Mouse (Mus musculus) c-Kit-negative CD71-positive TER-119-positive erythroid progenitor cells, embryonic 14.5 days (primary cell): Measurements from ENCODE around the gene Olfr1441.

Source experiments
- DNase-seq: peaks from one replicate; pipeline ENCODE4 v3.0.0-alpha.2; 2013; ENCODE audit warnings: low read depth, low spot score

Gene Olfr1441

GRCm38 (mm10) chr19:12462851-12463721 is 45.9 kb downstream of the Olfr1441 start:
- DNase-seq, result no peak

GRCm38 (mm10) chr19:12463722-12464035 is 46.4 kb downstream of the Olfr1441 start:
- DNase-seq, result no peak

GRCm38 (mm10) chr19:12464127-12464526 is 46.9 kb downstream of the Olfr1441 start:
- no peak for DNase-seq

- DNase-seq, result no peak
Measured at GRCm38 (mm10) chr19:12464674-12465073, 47.4 kb downstream of the Olfr1441 start.

- DNase-seq, result no peak
Measured at GRCm38 (mm10) chr19:12465530-12466144, 48.4 kb downstream of the Olfr1441 start.

- DNase-seq, result no peak
Measured at GRCm38 (mm10) chr19:12466204-12466603, 49.0 kb downstream of the Olfr1441 start.

GRCm38 (mm10) chr19:12467436-12467835 is 50.2 kb downstream of the Olfr1441 start:
- DNase-seq, result peak; percentile 4

- no peak for DNase-seq
Measured at GRCm38 (mm10) chr19:12471866-12472265, 54.6 kb downstream of the Olfr1441 start.

GRCm38 (mm10) chr19:12472381-12472976 is 55.2 kb downstream of the Olfr1441 start:
- no peak for DNase-seq
